Mouse (Mus musculus): ENCODE measurements around the gene Bak1.

DNA sequence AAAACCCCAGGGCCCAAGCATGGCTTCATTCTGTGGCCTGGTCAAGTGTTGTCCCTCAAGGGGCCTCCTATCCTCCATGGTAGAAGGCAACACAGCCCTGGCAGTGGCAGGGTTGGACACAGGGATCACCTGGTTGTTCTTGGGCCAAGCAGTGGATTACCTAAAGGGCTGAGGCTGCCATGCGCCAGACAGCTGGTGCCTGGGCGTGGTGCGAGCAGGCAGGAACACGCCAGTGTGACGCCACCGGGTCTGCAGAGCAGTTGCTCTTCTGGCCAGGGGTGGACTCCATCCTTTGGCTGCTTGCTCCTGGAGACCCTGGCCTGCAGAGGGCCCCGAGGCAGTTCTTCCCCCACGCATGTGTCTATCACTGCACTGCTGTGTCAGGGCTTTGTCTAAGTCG is 45.0 kb upstream of the Bak1 start:
- TF ChIP-seq CTCF (IDR thresholded peaks at IDR 0.05; ENCODE audit: low read depth) = no peak
- no peak for TF ChIP-seq EP300 (optimal IDR thresholded peaks at IDR 0.05)
